Mouse (Mus musculus): ENCODE data around the gene Agps. TPM values are rescaled to one million over a fixed set of nuclear protein-coding genes. Genes with fewer than 3 reads are reported as not detected.
A peak's percentile ranks its signal among the peaks of the same experiment; 100 is the strongest.

Gene Agps
- 10 to 100 TPM; 20.8 to 21.4 TPM for total RNA-seq (2021)
- long read RNA-seq, experiment 1, full-length matches to known transcripts: 19 of 21 reads
- long read RNA-seq, experiment 1, partial matches to known transcripts: 0 of 21 reads
- long read RNA-seq, experiment 1, other reads (novel, unspliced or antisense): 2 of 21 reads
- long read RNA-seq, experiment 2, full-length matches to known transcripts: 13 of 22 reads
- long read RNA-seq, experiment 2, partial matches to known transcripts: 3 of 22 reads
- long read RNA-seq, experiment 2, other reads (novel, unspliced or antisense): 6 of 22 reads

GRCm38 (mm10) chr2:75831881-75832633 lies at the start of gene Agps:
Gene Agps (plus strand): TSS chr2:75832177.
- peak; percentile 86 for DNase-seq (ENCODE audit: low spot score)

GRCm38 (mm10) chr2:75786075-75786474 lies 45.9 kb upstream of the Agps start:
- DNase-seq (ENCODE audit: low spot score): peak; percentile 54

DNA sequence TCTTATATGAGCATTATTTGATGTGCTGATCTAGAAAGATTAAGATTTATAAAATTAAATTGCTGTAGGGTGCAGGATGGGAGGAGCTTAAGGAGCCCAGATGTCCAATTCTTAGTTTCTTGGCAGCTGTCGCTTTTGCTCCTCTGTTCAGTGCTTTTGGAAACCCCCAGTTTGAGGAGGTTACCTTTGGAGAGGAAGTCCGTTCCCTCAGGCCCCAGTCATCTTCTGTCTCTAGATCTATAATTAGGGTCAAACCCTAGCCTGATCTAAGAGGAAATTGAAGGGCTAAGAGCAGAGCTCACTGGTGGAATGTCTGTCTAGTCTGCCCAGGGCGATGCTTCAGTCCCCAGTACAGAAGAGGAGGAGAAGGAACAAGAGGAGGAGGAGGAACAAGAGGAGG lies 43.5 kb upstream of the Agps start:
- no peak for DNase-seq (ENCODE audit: low spot score)

GRCm38 (mm10) chr2:75789959-75790523 lies 41.9 kb upstream of the Agps start:
- no peak for DNase-seq (ENCODE audit: low spot score)

DNA sequence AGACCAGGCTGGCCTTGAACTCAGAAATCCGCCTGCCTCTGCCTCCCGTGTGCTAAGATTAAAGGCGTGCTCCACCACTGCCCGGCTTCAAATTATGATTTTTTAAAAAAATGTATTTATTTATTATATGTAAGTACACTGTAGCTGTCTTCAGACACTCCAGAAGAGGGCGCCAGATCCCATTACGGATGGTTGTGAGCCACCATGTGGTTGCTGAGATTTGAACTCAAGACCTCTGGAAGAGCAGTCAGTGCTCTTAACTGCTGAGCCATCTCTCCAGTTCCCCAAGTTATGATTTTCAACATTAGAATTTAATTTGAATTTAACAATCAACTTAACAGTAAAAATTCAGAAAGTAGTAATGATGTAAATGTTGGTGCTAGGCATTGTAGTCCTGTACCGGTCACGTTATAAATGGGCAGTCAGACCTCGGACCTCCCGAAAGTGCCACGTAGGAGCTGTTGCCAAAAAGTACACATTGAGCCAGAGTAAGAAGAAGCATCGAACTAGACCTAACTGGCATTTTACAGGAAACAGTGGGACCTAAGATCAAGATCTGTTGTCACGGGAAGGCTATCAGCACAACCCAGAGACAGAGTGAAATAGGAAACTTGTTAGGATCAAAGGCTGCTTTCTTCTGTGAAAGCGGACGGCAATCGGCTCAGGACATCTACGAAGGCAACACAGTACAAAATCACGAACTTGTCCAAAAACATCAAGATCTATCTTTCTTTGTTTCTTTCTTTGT lies 40.2 kb upstream of the Agps start:
- no peak for DNase-seq (ENCODE audit: low spot score)

DNA sequence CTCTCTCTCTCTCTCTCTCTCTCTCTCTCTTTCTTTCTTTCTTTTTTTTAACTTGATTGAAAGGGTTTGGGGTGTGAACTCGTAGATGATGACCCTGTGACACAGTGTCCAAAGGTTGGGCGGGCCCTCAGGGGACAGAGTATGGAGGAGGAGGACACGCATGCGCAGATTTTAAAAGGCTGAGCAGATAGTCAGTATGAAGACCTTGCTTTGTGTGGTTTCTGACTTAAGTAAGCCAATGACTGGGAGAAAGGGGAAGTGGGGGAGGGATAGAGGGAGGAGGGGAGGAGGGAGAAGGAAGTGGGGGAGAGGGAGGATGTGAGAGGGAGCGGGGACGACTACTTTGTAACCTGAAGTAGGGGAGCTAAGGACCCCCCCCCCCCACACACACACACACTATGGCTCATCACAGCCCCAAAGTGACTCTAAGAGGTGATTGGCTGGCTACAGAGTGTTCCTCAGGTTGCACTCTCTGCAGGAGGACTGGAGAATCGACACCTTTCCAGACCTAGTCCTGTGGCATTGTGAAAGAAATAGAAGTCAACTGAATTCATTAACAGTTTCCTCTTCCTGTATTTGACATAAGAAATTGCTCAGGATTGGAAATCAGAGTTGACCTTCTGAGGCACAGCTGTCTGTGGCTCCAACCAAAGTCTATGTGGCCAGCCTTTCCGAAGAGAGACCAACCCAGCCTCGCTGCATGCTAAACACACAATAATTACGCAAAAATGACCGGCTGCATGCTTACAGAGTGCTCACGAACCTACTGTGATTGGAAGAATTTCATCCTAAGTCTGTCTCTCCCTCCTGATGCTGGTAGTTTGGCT lies 39.4 kb upstream of the Agps start:
- DNase-seq (ENCODE audit: low spot score): no peak

GRCm38 (mm10) chr2:75796181-75796580 lies 35.8 kb upstream of the Agps start:
- DNase-seq (ENCODE audit: low spot score): no peak

DNA sequence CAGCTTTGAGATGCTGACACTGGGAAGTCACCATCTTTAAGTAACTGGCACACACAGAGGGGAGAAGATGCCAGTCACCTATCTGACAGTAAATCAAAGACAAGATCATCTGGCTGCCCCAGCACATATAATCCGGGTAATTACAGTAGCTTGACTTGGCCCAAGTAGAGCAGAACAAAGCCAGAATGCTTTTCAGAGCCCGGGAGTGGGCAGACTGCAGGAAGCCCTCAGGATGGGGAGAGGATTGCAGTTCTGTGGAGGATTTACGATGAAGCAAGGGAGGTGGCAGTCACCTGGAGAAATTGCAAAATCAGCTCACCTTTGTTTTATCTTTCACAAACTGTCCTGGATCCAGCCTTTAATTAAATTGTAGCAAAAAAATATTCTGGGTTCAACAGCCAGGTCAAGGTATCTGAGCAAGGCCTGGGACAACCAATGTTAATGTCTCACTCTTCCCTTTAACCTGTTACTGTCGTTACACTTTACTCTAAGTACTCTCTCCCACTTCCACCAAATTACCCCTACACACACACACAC lies 33.5 kb upstream of the Agps start:
- no peak for DNase-seq (ENCODE audit: low spot score)

DNA sequence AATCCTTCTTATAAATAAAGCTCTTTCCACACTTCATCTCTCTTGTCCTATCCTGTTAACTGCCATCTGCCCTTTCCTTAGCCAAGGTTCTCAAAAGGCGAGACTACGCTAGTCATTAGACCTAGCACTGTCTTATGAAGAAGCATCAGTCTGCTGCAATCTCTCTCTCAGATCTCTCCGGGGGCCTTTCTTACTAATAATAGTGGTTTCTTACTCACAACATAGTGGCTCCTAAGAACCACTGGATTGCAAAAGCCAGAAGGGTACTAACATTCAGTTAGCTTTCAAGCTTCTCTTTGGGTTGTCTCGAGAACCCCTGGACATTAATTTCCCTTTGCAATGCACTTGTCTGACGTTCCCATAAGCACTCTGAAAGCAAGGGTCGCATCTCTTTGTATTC lies 26.2 kb upstream of the Agps start:
- no peak for DNase-seq (ENCODE audit: low spot score)

DNA sequence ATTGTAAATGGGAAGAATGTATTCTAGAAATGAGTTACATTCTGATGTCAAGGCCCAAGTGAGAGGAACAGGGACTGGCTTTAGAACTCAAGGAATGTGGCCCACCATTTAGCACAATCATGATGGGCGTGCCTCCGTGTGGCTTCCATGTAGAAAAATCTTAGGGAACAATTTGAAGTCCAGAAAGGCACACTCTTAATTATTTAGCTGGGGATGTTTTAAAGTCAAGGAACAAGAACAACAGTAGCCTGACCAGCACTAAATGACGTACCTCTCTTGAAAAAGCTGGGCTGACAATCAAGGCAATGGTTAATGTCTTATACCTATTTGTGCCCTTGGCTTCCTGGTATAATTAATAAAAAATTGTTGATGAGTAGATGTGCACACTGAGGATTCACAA lies 25.1 kb upstream of the Agps start:
- no peak for DNase-seq (ENCODE audit: low spot score)

DNA sequence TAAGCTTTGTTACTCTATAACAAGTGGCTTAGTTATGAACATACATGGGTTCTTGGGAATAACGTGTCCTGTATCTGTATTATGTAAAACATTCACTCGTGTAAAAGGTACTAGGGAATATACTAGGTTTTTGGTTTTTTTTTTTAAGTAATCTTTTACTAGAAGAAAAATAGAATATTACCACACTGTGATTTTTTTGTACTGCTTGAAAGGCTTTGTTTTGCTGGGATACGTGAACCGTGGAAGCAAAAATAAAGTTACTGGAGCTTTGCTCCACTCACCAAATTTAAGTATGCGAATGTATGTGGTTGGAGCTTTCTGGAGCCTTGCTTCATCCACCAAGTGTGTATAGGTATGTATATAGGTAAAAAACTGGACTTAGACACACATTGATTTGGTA lies 24.5 kb upstream of the Agps start:
- no peak for DNase-seq (ENCODE audit: low spot score)

- DNase-seq (ENCODE audit: low spot score): no peak
Measured at GRCm38 (mm10) chr2:75814880-75815279, 17.1 kb upstream of the Agps start.

DNA sequence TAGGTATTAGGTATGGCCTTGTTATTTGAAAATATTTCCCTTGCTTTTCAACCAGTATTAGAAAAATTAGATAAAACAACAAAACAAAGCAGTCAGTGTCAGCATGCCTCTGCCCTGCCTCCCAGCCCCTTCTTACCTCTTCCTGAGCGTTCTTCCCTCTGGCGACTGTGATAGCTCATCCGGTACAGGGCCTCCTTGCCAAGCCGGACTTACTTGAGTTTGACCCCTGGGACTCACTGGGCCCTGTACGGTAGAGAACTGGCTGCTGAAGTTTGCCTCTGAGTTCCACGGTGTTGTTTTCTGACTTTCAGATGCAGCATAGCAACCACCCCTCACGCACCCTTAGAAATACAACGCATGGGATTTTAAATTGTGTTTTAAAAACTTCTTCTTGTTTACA lies 16.5 kb upstream of the Agps start:
- DNase-seq (ENCODE audit: low spot score): no peak

DNA sequence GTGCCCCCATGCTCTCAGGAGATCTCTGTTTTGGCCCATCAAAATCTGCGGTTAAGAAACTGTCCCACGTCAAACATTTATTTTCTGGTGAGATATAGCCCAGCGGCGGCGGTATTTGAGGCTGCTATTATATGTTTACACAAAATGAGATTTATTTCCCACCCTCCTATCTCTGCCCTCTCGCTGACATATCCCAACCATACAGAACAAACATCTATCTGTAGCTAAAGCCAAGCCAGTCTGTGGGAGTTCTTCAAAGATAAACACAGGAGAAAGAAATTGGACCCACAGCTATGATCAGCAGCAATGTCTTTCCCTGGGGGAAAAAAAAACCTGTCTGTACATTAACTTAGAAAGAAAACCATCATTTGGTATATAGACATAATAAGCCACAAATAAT lies 15.3 kb upstream of the Agps start:
- no peak for DNase-seq (ENCODE audit: low spot score)

GRCm38 (mm10) chr2:75818719-75819118 lies 13.3 kb upstream of the Agps start:
- no peak for DNase-seq (ENCODE audit: low spot score)

- DNase-seq (ENCODE audit: low spot score): no peak
Measured at GRCm38 (mm10) chr2:75819796-75820195, 12.2 kb upstream of the Agps start.

- DNase-seq (ENCODE audit: low spot score): peak; percentile 63
Measured at GRCm38 (mm10) chr2:75821971-75822751, 9.8 kb upstream of the Agps start.

DNA sequence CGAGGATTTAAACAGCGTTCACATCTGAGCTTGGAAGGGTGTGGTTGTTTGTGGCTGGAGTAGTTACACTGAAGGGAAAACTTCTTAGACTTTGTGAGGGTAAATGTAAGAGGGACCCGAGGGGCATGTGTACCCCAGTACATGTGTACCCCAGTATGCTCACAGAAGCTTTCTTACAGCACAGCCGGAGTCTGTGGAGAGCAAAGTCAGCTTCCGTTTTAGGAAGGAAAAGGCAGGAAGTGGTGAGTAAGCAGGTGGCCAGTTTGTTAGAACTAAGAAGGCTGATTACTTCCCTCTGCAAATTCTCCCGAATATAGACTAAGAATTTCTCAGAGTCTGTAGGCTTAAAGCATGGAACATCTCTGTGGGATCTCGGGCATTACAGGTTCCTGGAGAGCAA lies 8.2 kb upstream of the Agps start:
- DNase-seq (ENCODE audit: low spot score): no peak

- no peak for DNase-seq (ENCODE audit: low spot score)
Measured at GRCm38 (mm10) chr2:75824144-75824543, 7.8 kb upstream of the Agps start.

DNA sequence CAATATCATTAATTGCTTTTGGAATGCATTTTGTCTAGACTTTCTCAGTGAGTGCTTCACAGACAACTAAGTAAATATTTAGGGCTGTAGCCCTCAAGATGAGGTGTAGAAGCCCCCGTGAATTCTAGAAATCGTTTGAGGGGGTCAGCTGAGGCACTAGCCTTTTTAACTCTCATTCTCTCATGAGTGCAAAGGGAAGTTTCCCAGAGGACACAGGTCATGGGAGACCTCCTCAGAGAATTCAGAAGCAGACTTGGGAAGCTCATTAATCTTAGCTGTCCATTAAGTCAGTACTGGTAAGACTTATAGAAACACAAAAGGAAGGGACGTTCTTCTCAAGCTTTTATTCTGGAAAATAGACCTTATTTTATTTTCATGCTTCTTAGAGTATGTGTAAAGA lies 7.1 kb upstream of the Agps start:
- DNase-seq (ENCODE audit: low spot score): no peak

Data from gastrocnemius, adult 18-20 months (tissue).